Mouse (Mus musculus) kidney, adult 2 months (tissue): ENCODE measurements at regions not wholly inside any gene's neighbourhood (a gene's known extent, or its start where the extent isn't known, plus 50 kb on each side); places are given as distances from the start of the nearest gene placed in this dataset.
"Not testable (repeated sequence)": the region's sequence is repeated elsewhere in the genome, so short reads cannot be mapped to it uniquely, and the experiment has no call there.

Experiments used
- CTCF ChIP-seq: fragments of 200-500 bp; conservative IDR thresholded peaks from 2 replicates; pipeline ENCODE4 v1.5.1; 2011; ENCODE audit warnings: low read depth, mild to moderate bottlenecking, control low read depth, low read length, moderate library complexity, mixed read lengths; ENCODE audit not compliant: insufficient read depth, insufficient read length
- POLR2A ChIP-seq: fragments of 200-500 bp; IDR thresholded peaks from one replicate; pipeline ENCODE4 v1.6.1; 2011; ENCODE audit warnings: low read depth, low read length, control low read depth

GRCm38 (mm10) chr10:19514366-19514765, 77.4 kb upstream of the Ifngr1 start:
- TF ChIP-seq CTCF, POLR2A: not testable (repeated sequence)
